Mouse (Mus musculus) MEL (cell line): Measurements from ENCODE around the gene 3110070M22Rik. TPM values are rescaled to one million over a fixed set of nuclear protein-coding genes. Genes with fewer than 3 reads are reported as not detected.
A peak's percentile ranks its signal among the peaks of the same experiment; 100 is the strongest.

Experiments used
- DNase-seq: peaks from one replicate; pipeline ENCODE4 v3.0.0; 2011; ENCODE audit warnings: low read depth, low spot score
- H3K27ac ChIP-seq: 2 replicates; pipeline ENCODE4 v1.5.1; 2012; ENCODE audit warnings: low read depth, mild to moderate bottlenecking, control low read depth, low read length, moderate library complexity; ENCODE audit not compliant: control insufficient read depth
- H3K27me3 ChIP-seq, 2 experiments: fragments of 150-350 bp in 1 of 2; sonication (generic) in 1 of 2; 2 replicates each; pipeline ENCODE4 v1.6.1; 2012; ENCODE audit warnings: low read length in 2 of 2, mild to moderate bottlenecking in 2 of 2, improper control_type of control experiment in 1 of 2, moderate library complexity in 1 of 2; ENCODE audit not compliant: insufficient read depth in 2 of 2, control insufficient read depth in 1 of 2
- H3K36me3 ChIP-seq, 2 experiments: 2 replicates each; pipeline ENCODE4 v1.6.1; 2012 to 2014; ENCODE audit warnings: low read length in 2 of 2, improper control_type of control experiment in 1 of 2, inconsistent platforms in 1 of 2, mild to moderate bottlenecking in 1 of 2; ENCODE audit not compliant: insufficient read depth in 2 of 2, control insufficient read depth in 1 of 2
- H3K4me1 ChIP-seq, 2 experiments: fragments of 150-350 bp in 1 of 2; sonication (generic) in 1 of 2; 2 replicates each; pipeline ENCODE4 v1.6.1; 2012; ENCODE audit warnings: low read length in 2 of 2, improper control_type of control experiment in 1 of 2, mild to moderate bottlenecking in 1 of 2; ENCODE audit not compliant: insufficient read depth in 2 of 2, control insufficient read depth in 1 of 2
- H3K4me3 ChIP-seq, 2 experiments: fragments of 150-350 bp in 1 of 2; sonication (generic) in 1 of 2; 2 replicates each; pipeline ENCODE4 v1.5.1; 2012; ENCODE audit warnings: low read depth in 2 of 2, low read length in 2 of 2, mild to moderate bottlenecking in 2 of 2, moderate library complexity in 2 of 2, control low read depth in 1 of 2, improper control_type of control experiment in 1 of 2; ENCODE audit not compliant: control insufficient read depth in 1 of 2, insufficient read depth in 1 of 2
- H3K79me2 ChIP-seq: 2 replicates; pipeline ENCODE4 v1.6.1; 2012; ENCODE audit warnings: mild to moderate bottlenecking, low read length, moderate library complexity; ENCODE audit not compliant: control insufficient read depth, poor library complexity, insufficient read depth
- H3K9ac ChIP-seq: 2 replicates; pipeline ENCODE4 v1.6.1; 2012; ENCODE audit warnings: low read depth, mild to moderate bottlenecking, control low read depth, low read length, moderate library complexity; ENCODE audit not compliant: control insufficient read depth, poor library complexity, severe bottlenecking
- H3K9me3 ChIP-seq: fragments of 150-350 bp; sonication (generic); replicated peaks from 2 replicates; pipeline ENCODE4 v1.6.1; 2012; ENCODE audit warnings: mild to moderate bottlenecking, low read length, improper control_type of control experiment, moderate library complexity; ENCODE audit not compliant: insufficient read depth
- CTCF ChIP-seq, 3 experiments: IDR thresholded peaks in 2 of 3; conservative IDR thresholded peaks in 1 of 3; 2 replicates each; pipeline ENCODE4 v1.5.1; 2011 to 2012; ENCODE audit warnings: low read length in 3 of 3, low read depth in 2 of 3, mild to moderate bottlenecking in 2 of 3, improper control_type of control experiment in 1 of 3, inconsistent platforms in 1 of 3, mixed read lengths in 1 of 3, moderate library complexity in 1 of 3; ENCODE audit not compliant: control insufficient read depth in 1 of 3, insufficient read depth in 1 of 3, poor library complexity in 1 of 3, severe bottlenecking in 1 of 3
- ELF1 ChIP-seq: IDR thresholded peaks from 2 replicates; pipeline ENCODE4 v1.6.1; 2014; ENCODE audit warnings: low read depth, mild to moderate bottlenecking, inconsistent platforms, low read length, improper control_type of control experiment, moderate library complexity
- ETS1 ChIP-seq: IDR thresholded peaks from 2 replicates; pipeline ENCODE4 v1.6.1; 2012; ENCODE audit warnings: low read depth, mild to moderate bottlenecking, inconsistent platforms, low read length, improper control_type of control experiment, moderate library complexity
- HCFC1 ChIP-seq: IDR thresholded peaks from 2 replicates; pipeline ENCODE4 v1.6.1; 2012; ENCODE audit warnings: low read depth, mild to moderate bottlenecking, inconsistent platforms, low read length, improper control_type of control experiment, moderate library complexity
- MYC ChIP-seq: IDR thresholded peaks from 2 replicates; pipeline ENCODE4 v1.6.1; 2011; ENCODE audit warnings: low read depth, mild to moderate bottlenecking, low read length, improper control_type of control experiment, moderate library complexity
- NELFE ChIP-seq: IDR thresholded peaks from 2 replicates; pipeline ENCODE4 v1.6.1; 2011; ENCODE audit warnings: low read depth, low read length, improper control_type of control experiment
- NRF1 ChIP-seq: IDR thresholded peaks from 2 replicates; pipeline ENCODE4 v1.6.1; 2014; ENCODE audit warnings: low read depth, mild to moderate bottlenecking, inconsistent platforms, low read length, improper control_type of control experiment, moderate library complexity; ENCODE audit not compliant: poor library complexity, insufficient read depth, severe bottlenecking
- POLR2AphosphoS5 ChIP-seq: IDR thresholded peaks from 2 replicates; pipeline ENCODE4 v1.6.1; 2012; ENCODE audit warnings: low read depth, borderline replicate concordance, mild to moderate bottlenecking, inconsistent platforms, low read length, moderate library complexity, mixed read lengths
- ZKSCAN1 ChIP-seq: IDR thresholded peaks from 2 replicates; pipeline ENCODE4 v1.6.1; 2012; ENCODE audit warnings: low read depth, mild to moderate bottlenecking, inconsistent platforms, low read length, improper control_type of control experiment, moderate library complexity
- ZNF384 ChIP-seq: IDR thresholded peaks from 2 replicates; pipeline ENCODE4 v1.6.1; 2012; ENCODE audit warnings: low read depth, mild to moderate bottlenecking, inconsistent platforms, low read length, improper control_type of control experiment
- polyA plus RNA-seq, 2 experiments: library from polyadenylated mRNA; stranded (reverse) in 1 of 2; unstranded in 1 of 2; fragments of >175 nt in 1 of 2; fragments of >200 nt in 1 of 2; gene quantifications; 2 replicates each; pipeline versions ENCODE4 v1.2.1 to v1.2.4; 2012; ENCODE audit warnings: low replicate concordance in 2 of 2, low read depth in 1 of 2; ENCODE audit not compliant: insufficient read length in 2 of 2, insufficient read depth in 1 of 2, missing spikeins in 1 of 2
- total RNA-seq: library from RNA; depleted of rRNA; stranded (reverse); fragments of 300-350 nt; gene quantifications from 2 replicates; pipeline ENCODE4 v1.2.3, GENCODE M21; 2012

Gene 3110070M22Rik
- total and polyA plus RNA-seq, 3 experiments, result 0.23 to 0.24 TPM; not detected in 1

GRCm38 (mm10) chr13:119462596-119463560 is 25.3 kb downstream of the 3110070M22Rik start, which contains the start of gene 4833420G17Rik (continued):
- no peak for TF ChIP-seq ZNF384
- no peak for TF ChIP-seq ZKSCAN1
- TF ChIP-seq ETS1, result peak; percentile 37; the same call in 1 of the 2 replicates
- TF ChIP-seq CTCF (IDR thresholded peaks at IDR 0.05 in 2 of 3, conservative IDR thresholded peaks at IDR 0.05 in 1 of 3; ENCODE audit: control insufficient read depth in 1 of 3, insufficient read depth in 1 of 3, low read depth in 2 of 3, low read length in 3 of 3, poor library complexity in 1 of 3, severe bottlenecking in 1 of 3), result no peak

GRCm38 (mm10) chr13:119461900-119462595 is 26.1 kb downstream of the 3110070M22Rik start:
- H3K27me3 ChIP-seq, result no peaks in the 10 kb centered on the region
- peak overlapping the region; percentile 88 for H3K27ac ChIP-seq
- peaks cover 13% of the 10 kb centered on the region for H3K79me2 ChIP-seq
- peaks cover 0 to 5% of the 10 kb centered on the region in 2 experiments; a peak in 2 of 4 replicates for H3K4me1 ChIP-seq
- peak; percentile 45; the same call in 1 of the 2 replicates for TF ChIP-seq NRF1
- no peak for TF ChIP-seq NELFE
- peaks cover 0 to 9% of the 10 kb centered on the region in 2 experiments; a peak in 3 of 4 replicates for H3K36me3 ChIP-seq
- peak overlapping the region; percentile 65 to 66 for H3K4me3 ChIP-seq
- peak overlapping the region; percentile 81 for H3K9ac ChIP-seq
- H3K9me3 ChIP-seq, result no peaks in the 10 kb centered on the region
- no peak for DNase-seq

- Histone ChIP-seq H3K4me1 (no peaks in the 10 kb centered on the region), H3K79me2 (no peaks in the 10 kb centered on the region), H3K4me3 (no peak overlapping the region), H3K27me3 (no peaks in the 10 kb centered on the region), H3K27ac (no peak overlapping the region), H3K9ac (no peak overlapping the region), H3K36me3 (peaks cover 0 to 12% of the 10 kb centered on the region in 2 experiments; a peak in 2 of 4 replicates), H3K9me3 (no peaks in the 10 kb centered on the region)
- no peak for TF ChIP-seq HCFC1
- no peak for TF ChIP-seq POLR2AphosphoS5
- TF ChIP-seq ELF1, result no peak
- no peak for TF ChIP-seq MYC
- DNase-seq, result no peak
Measured at GRCm38 (mm10) chr13:119456342-119456741, 31.8 kb downstream of the 3110070M22Rik start.
